Mouse (Mus musculus) erythroid progenitor cell, adult 5-6 weeks (primary cell): ENCODE measurements around the gene Echdc3. TPM values are rescaled to one million over a fixed set of nuclear protein-coding genes. Genes with fewer than 3 reads are reported as not detected.

ENCODE experiments used
- ATAC-seq: replicated peaks from 2 replicates; pipeline ENCODE4 v1.8.0; 2016; ENCODE audit warnings: moderate number of reproducible peaks, mild to moderate bottlenecking, moderate TSS enrichment, inconsistent platforms; ENCODE audit not compliant: poor library complexity, low FRiP score, severe bottlenecking
- total RNA-seq, 2 experiments: library from RNA; stranded (forward) in 1 of 2; stranded (reverse) in 1 of 2; fragments of 150-400 nt in 1 of 2; fragments of 186-747, 209-891 nt in 1 of 2; gene quantifications; 2 replicates each; pipeline versions ENCODE4 v1.2.3 to v1.2.4; 2015 to 2017; ENCODE audit warnings: low replicate concordance in 2 of 2

Echdc3 gene
- total RNA-seq, 2 experiments from 2014 or later: not detected

GRCm38 (mm10) chr2:6227059-6227445 lies 14.2 kb upstream of the Echdc3 start:
- no peak for ATAC-seq

DNA sequence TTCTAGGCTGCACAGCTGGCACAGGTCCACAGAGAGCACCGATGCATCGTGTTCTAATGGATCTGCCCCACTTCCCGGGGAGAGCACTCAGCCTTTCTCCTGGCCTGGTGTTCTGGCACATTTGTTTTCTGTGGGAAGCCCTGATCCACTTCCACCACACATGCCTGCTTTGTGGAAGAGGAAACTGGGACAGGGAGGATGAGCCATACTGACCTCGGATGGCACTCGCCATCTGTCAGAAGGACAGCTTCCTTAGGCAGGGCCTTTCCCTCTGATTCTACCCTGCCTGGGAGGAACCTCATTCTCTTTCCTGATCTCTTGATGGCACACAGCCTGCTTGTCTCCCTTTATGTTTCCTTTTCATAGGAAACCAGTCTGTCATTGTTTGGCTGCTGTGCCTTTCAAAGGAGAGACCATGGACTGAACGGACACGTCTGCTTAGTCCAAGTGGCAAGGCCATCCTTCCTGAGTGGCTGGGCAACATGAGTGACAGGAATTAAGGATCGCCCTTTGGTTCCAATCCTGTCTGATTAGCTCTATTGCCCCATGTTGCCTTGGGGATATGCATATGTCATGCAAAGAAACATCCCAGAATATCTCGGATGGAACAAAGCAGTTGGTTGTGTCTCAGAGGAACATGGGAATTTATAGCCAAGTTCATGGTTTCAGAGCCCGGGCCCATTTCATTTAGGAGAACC lies 13.7 kb upstream of the Echdc3 start:
- ATAC-seq: no peak

DNA sequence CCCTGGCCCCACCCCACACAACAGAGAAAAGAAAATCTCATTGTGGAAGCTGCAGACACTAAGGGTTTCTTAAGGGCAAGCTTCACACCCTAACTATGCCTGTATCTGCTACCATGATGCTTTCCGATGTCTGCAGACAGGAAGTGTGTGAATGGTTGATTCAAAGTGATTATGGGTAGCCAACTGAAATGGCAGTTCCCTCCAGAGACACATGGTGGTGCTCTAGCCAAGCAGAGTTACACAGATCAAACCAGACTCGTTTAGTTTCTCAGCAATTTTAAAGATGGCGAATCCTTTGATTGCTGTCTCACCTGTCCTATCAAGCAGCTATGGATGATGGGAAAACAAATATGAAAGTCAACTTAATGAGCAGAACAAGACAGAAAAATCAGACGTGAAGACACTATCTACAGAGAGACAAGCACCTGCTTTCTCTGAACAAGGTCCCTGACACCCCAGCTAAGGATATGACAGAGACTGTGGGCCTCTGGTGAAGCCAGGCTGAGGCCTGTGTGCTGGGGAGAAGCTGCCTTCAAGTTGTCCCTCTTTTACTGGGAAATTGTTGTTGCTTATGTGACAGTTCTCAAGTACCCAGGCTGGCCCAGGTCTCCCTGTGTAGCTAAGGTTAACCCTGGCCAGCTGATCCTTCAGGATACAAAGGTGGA lies 7.4 kb upstream of the Echdc3 start:
- peak; percentile 78 for ATAC-seq

GRCm38 (mm10) chr2:6212327-6212723 lies 508 bp downstream of the Echdc3 start:
- no peak for ATAC-seq

DNA sequence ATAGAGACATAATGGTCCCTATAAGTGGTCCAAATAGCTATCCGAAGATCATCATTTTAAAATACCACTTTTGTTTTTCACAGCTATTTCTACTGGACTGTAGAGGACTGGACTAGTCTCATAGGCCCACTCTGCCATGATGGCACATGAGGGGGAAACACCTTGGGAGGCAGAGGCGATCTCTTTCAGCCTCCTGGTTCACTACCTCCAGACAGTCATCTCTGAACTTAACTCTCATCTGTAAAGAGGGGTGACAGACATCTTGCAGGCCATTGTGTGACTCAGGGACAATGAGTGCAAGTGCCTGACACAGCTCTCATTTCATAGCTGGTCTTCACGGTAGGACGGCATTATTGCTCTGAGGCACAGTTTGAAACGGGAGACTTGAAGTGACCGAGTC lies 2.0 kb downstream of the Echdc3 start:
- ATAC-seq: no peak

- ATAC-seq: no peak
Observed at GRCm38 (mm10) chr2:6209746-6210145, 3.1 kb downstream of the Echdc3 start.

GRCm38 (mm10) chr2:6209116-6209515 lies 3.7 kb downstream of the Echdc3 start:
- no peak for ATAC-seq

- ATAC-seq: no peak
Observed at GRCm38 (mm10) chr2:6207736-6208135, 5.1 kb downstream of the Echdc3 start.

DNA sequence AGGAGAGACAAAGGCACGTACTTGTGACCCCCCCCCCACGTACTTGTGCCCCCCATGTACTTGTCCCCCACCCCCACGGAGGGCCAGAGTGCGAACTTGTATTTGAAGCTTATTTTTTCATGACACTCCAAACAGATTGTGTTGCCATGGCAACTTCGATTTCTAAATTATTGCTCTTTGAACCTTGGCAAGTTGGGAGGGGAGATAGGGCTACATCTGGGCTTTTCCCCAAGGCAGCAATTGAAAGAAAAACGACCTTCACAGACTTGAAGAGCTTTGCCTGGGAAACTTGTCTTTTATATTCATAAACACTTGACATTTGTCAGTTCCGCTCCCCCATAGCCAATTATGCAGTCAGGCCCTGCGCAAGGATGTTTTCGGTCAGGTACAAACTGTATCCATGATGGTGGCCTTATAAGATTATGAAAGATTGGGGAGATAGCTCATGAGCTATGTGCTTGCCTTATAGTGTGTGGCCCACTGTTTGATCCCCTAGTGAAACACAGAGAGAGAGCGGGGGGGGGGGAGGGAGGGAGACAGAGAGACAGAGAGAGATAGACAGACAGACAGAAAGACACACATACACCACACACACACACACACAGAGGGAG lies 16.4 kb downstream of the Echdc3 start:
- no peak for ATAC-seq

DNA sequence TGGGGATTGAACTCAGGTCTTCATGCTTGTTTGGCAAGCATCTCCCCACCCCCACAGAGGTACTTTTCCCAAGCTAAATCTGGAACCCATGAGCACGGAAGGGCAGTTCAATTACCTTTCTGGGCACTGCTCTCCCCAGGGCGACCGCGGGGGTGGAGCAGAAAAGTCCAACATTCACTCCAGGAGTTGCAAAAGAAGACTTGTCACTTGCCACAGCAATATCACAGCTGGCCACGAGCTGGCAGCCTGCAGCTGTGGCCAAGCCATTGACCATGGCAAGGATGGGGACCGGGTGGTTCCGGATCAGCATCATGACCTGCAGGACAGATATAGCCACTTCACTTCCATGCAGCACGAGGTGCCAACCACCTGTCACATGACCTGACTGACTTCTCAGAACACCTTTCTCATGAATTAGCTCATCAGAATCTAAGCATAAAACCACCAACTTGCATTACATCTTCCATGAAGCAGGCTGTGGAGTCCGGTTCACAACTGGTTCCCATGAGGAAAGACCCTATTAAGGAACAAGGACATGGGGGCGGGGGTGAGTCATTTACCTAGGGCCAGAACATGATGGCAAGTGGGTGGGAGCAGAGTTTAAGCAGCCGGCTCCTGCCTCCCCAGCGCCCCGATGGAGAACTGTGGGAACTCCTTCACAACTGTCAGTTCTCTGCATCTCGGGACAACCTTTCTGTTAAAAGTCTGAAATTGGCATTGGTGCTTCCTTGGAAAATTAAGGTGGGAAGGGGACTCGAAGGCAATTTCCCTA lies 17.2 kb downstream of the Echdc3 start:
- no peak for ATAC-seq

- no peak for ATAC-seq
Observed at GRCm38 (mm10) chr2:6194497-6194896, 18.3 kb downstream of the Echdc3 start.

- no peak for ATAC-seq
Observed at GRCm38 (mm10) chr2:6193591-6193973, 19.3 kb downstream of the Echdc3 start.

GRCm38 (mm10) chr2:6192820-6193590 lies 19.8 kb downstream of the Echdc3 start:
- ATAC-seq: peak; percentile 65; the same call in 1 of the 2 replicates

- no peak for ATAC-seq
Observed at GRCm38 (mm10) chr2:6190036-6190435, 22.8 kb downstream of the Echdc3 start.

- no peak for ATAC-seq
Observed at GRCm38 (mm10) chr2:6189675-6189998, 23.2 kb downstream of the Echdc3 start.

GRCm38 (mm10) chr2:6188891-6189674 lies 23.8 kb downstream of the Echdc3 start:
- ATAC-seq: no peak

- no peak for ATAC-seq
Observed at GRCm38 (mm10) chr2:6187418-6187817, 25.4 kb downstream of the Echdc3 start.

DNA sequence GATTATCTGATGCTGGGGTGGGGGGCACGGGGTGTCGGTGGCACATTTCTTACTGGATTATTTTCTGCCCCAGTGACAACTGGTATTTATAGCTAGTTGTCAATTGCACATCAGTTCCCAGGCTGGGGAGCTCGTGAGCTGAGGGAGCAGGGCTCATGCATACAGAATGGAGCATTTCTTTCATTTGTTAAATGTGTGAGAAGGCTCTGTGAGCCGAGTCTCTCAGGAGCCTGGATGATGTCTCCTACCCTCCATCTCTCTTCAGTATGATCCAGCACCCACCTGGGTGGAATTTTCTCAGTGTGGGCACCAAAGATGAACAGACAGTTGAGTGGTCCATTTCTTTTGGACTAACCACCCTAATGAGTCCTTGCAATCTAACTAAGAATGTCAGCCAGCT lies 25.9 kb downstream of the Echdc3 start:
- no peak for ATAC-seq

DNA sequence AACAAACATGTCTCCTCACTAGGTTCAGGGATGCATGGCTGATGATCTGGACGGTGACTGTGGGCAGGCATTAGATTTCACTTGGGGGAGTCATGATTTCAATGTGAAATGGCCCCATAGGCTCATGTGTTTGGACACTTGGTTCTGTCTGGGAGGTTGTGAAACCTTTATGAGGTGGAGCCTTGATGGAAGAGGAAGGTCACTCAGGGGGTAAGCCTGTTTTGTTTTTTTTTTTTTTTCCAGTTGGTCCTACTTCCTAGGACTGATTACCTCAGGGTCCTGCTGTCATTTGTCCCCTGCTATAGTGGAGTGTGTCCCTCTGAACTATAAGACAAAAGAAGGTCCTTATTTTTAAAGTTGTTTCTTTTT lies 33.1 kb downstream of the Echdc3 start:
- no peak for ATAC-seq
